ENCODE assay signal across 27 mouse cellular contexts in the genomic region with DNA sequence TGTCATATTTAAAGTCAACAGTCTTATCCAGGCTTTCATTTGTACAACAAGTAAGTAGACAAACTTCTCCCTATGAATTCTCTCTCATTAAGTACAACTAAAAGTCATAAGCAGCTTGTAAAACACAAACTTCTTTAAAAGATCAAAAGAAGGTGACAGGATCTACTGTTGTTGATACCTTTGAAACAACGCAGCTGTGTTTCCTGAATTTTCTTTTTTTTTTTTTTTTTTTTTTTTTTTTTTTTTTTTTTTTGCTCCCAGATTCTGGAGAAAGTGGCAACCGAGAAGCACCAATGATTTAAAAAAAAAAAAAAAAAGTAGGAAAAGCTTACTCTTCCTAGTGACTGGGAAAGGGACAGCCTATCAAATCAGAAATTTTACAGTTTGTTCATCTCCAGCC.
"Had no signal": no experiment of that assay in that cellular context is flagged by ENCODE, and none has a peak within 500 bp of the region (broad histone marks: within the 10 kb centered on the region; RNA-seq: fewer than 3 reads in every experiment).

No protein-coding gene starts in this region.

- H3K9me3 ChIP-seq: limb, embryonic 10.5 days; limb, embryonic 12.5 days; limb, embryonic 13.5 days; limb, embryonic 15.5 days; liver, embryonic 12.5 days; liver, embryonic 13.5 days; liver, embryonic 15.5 days; lung, embryonic 15.5 days; megakaryocyte, embryonic 14.5 days; midbrain, embryonic 10.5 days; midbrain, embryonic 12.5 days; midbrain, embryonic 13.5 days; midbrain, embryonic 15.5 days had no signal

- H3K36me3 ChIP-seq: limb, embryonic 12.5 days; limb, embryonic 13.5 days; limb, embryonic 15.5 days; liver, embryonic 12.5 days; liver, embryonic 13.5 days; lung, embryonic 15.5 days; midbrain, embryonic 12.5 days; midbrain, embryonic 13.5 days; midbrain, embryonic 15.5 days had no signal

- H3K4me3 ChIP-seq: left cerebral cortex, adult 2 months; limb, embryonic 10.5 days; limb, embryonic 12.5 days; limb, embryonic 13.5 days; limb, embryonic 15.5 days; liver, embryonic 12.5 days; liver, embryonic 13.5 days; liver, embryonic 15.5 days; lung, embryonic 15.5 days; megakaryocyte, embryonic 14.5 days; midbrain, embryonic 10.5 days; midbrain, embryonic 12.5 days; midbrain, embryonic 13.5 days; midbrain, embryonic 15.5 days; myocyte had no signal

- H3K27ac ChIP-seq: left cerebral cortex, adult 2 months; limb, embryonic 10.5 days; limb, embryonic 12.5 days; limb, embryonic 13.5 days; limb, embryonic 15.5 days; liver, embryonic 12.5 days; liver, embryonic 13.5 days; liver, embryonic 14.5 days; liver, embryonic 15.5 days; lung, embryonic 15.5 days; macrophage; midbrain, embryonic 10.5 days; midbrain, embryonic 12.5 days; midbrain, embryonic 13.5 days; midbrain, embryonic 15.5 days had no signal

- H3K27me3 ChIP-seq: limb, embryonic 12.5 days; limb, embryonic 13.5 days; limb, embryonic 15.5 days; liver, embryonic 12.5 days; liver, embryonic 13.5 days; liver, embryonic 15.5 days; lung, embryonic 15.5 days; megakaryocyte, embryonic 14.5 days; midbrain, embryonic 12.5 days; midbrain, embryonic 13.5 days; midbrain, embryonic 15.5 days had no signal

- DNase-seq: liver; liver, embryonic 13.5 days; liver, postnatal 0 days; lung, adult 18-20 months; lung, adult 2 months; lung, embryonic 14.5 days; lung, postnatal 10 days; lung, postnatal 14 days; lung, postnatal 36 days; lung, postnatal 4 days; midbrain, embryonic 14.5 days had no signal

- H3K4me1 ChIP-seq: limb, embryonic 10.5 days; limb, embryonic 12.5 days; limb, embryonic 13.5 days; limb, embryonic 15.5 days; liver, embryonic 12.5 days; liver, embryonic 13.5 days; liver, embryonic 15.5 days; lung, embryonic 15.5 days; megakaryocyte, embryonic 14.5 days; midbrain, embryonic 10.5 days; midbrain, embryonic 12.5 days; midbrain, embryonic 13.5 days; midbrain, embryonic 15.5 days had no signal

- H3K9ac ChIP-seq: limb, embryonic 12.5 days; limb, embryonic 13.5 days; limb, embryonic 15.5 days; liver, embryonic 12.5 days; liver, embryonic 13.5 days; liver, embryonic 14.5 days; liver, embryonic 15.5 days; liver, postnatal 0 days; lung, embryonic 14.5 days; lung, embryonic 15.5 days; midbrain, embryonic 12.5 days; midbrain, embryonic 13.5 days; midbrain, embryonic 15.5 days had no signal
